Mouse (Mus musculus) CH12.LX (cell line): Measurements from ENCODE around the gene Zfp518a. TPM values are rescaled to one million over a fixed set of nuclear protein-coding genes. Genes with fewer than 3 reads are reported as not detected.
A peak's percentile ranks its signal among the peaks of the same experiment; 100 is the strongest.

Experiments used
- DNase-seq: peaks from one replicate; pipeline ENCODE4 v3.0.0-alpha.2; 2013; ENCODE audit errors: extremely low read depth
- H3K27ac ChIP-seq: 2 replicates; pipeline ENCODE4 v1.5.1; 2012; ENCODE audit warnings: low read depth, mild to moderate bottlenecking, control low read depth, moderate library complexity; ENCODE audit not compliant: insufficient read depth
- H3K27me3 ChIP-seq: replicated peaks from 2 replicates; pipeline ENCODE3; 2012; ENCODE audit warnings: inconsistent platforms
- H3K36me3 ChIP-seq, 2 experiments: replicated peaks in 1 of 2; 2 replicates each; pipeline versions ENCODE3 to v1.6.1; 2012; ENCODE audit warnings: inconsistent platforms in 1 of 2, low read length in 1 of 2, mild to moderate bottlenecking in 1 of 2, mixed read lengths in 1 of 2, moderate library complexity in 1 of 2; ENCODE audit not compliant: control insufficient read depth in 1 of 2, insufficient read depth in 1 of 2
- H3K4me1 ChIP-seq, 2 experiments: 2 replicates each; pipeline ENCODE4 v1.6.1; 2012; ENCODE audit warnings: inconsistent platforms in 1 of 2, moderate library complexity in 1 of 2; ENCODE audit not compliant: insufficient read depth in 2 of 2, control insufficient read depth in 1 of 2
- H3K4me2 ChIP-seq: 2 replicates; pipeline ENCODE4 v1.6.1; 2012; ENCODE audit warnings: low read depth, mild to moderate bottlenecking, control low read depth; ENCODE audit not compliant: poor library complexity, insufficient read depth, severe bottlenecking
- H3K4me3 ChIP-seq, 3 experiments: fragments of 150-350 bp in 1 of 3; sonication (generic) in 1 of 3; replicated peaks in 1 of 3; 2 replicates each; pipeline versions ENCODE3 to v1.5.1; 2011 to 2012; ENCODE audit warnings: low read depth in 2 of 3, low read length in 2 of 3, mild to moderate bottlenecking in 2 of 3, moderate library complexity in 2 of 3, control low read depth in 1 of 3, improper control_type of control experiment in 1 of 3, inconsistent platforms in 1 of 3, mixed read lengths in 1 of 3; ENCODE audit not compliant: poor library complexity in 1 of 3
- H3K79me2 ChIP-seq: replicated peaks from 2 replicates; pipeline ENCODE4 v1.6.1; 2012; ENCODE audit warnings: mild to moderate bottlenecking, moderate library complexity; ENCODE audit not compliant: control insufficient read depth, poor library complexity, insufficient read depth, severe bottlenecking; ENCODE audit errors: extremely low read depth
- H3K9ac ChIP-seq: 2 replicates; pipeline ENCODE4 v1.6.1; 2012; ENCODE audit warnings: low read depth, mild to moderate bottlenecking, control low read depth, moderate library complexity; ENCODE audit not compliant: insufficient read depth
- H3K9me3 ChIP-seq: replicated peaks from 2 replicates; pipeline ENCODE3; 2012; ENCODE audit warnings: low read length, inconsistent platforms, mixed read lengths
- CHD2 ChIP-seq: IDR thresholded peaks from 2 replicates; pipeline ENCODE4 v1.6.1; 2011; ENCODE audit warnings: low read length, improper control_type of control experiment
- CTCF ChIP-seq, 2 experiments: IDR thresholded peaks in 1 of 2; conservative IDR thresholded peaks in 1 of 2; 2 replicates each; pipeline ENCODE4 v1.5.1; 2011 to 2012; ENCODE audit warnings: low read depth in 2 of 2, low read length in 2 of 2, improper control_type of control experiment in 1 of 2, inconsistent platforms in 1 of 2, mild to moderate bottlenecking in 1 of 2, moderate library complexity in 1 of 2
- E2F4 ChIP-seq: IDR thresholded peaks from 2 replicates; pipeline ENCODE4 v1.6.1; 2011; ENCODE audit warnings: low read depth, low read length, improper control_type of control experiment; ENCODE audit not compliant: insufficient replicate concordance
- ELF1 ChIP-seq: IDR thresholded peaks from 2 replicates; pipeline ENCODE4 v1.6.1; 2014; ENCODE audit warnings: low read depth, mild to moderate bottlenecking, inconsistent platforms, low read length, improper control_type of control experiment
- HCFC1 ChIP-seq: IDR thresholded peaks from 2 replicates; pipeline ENCODE4 v1.6.1; 2012; ENCODE audit warnings: low read depth, mild to moderate bottlenecking, inconsistent platforms, low read length, improper control_type of control experiment
- IRF4 ChIP-seq: IDR thresholded peaks from 2 replicates; pipeline ENCODE4 v1.6.1; 2014; ENCODE audit warnings: low read depth, mild to moderate bottlenecking, inconsistent platforms, low read length, improper control_type of control experiment
- JUND ChIP-seq: conservative IDR thresholded peaks from 2 replicates; pipeline ENCODE4 v1.6.1; 2011; ENCODE audit warnings: low read depth, low read length, improper control_type of control experiment
- MAFK ChIP-seq: IDR thresholded peaks from 2 replicates; pipeline ENCODE4 v1.6.1; 2011; ENCODE audit warnings: low read length, improper control_type of control experiment; ENCODE audit not compliant: insufficient replicate concordance
- MAZ ChIP-seq: IDR thresholded peaks from 2 replicates; pipeline ENCODE4 v1.6.1; 2012; ENCODE audit warnings: low read depth, mild to moderate bottlenecking, inconsistent platforms, low read length, improper control_type of control experiment, moderate library complexity
- MXI1 ChIP-seq: IDR thresholded peaks from 2 replicates; pipeline ENCODE4 v1.6.1; 2011; ENCODE audit warnings: mild to moderate bottlenecking, low read depth, low read length, improper control_type of control experiment
- POLR2A ChIP-seq: IDR thresholded peaks from 2 replicates; pipeline ENCODE4 v1.6.1; 2011; ENCODE audit warnings: low read depth, mild to moderate bottlenecking, improper control_type of control experiment, low read length
- RAD21 ChIP-seq: IDR thresholded peaks from 2 replicates; pipeline ENCODE4 v1.6.1; 2011; ENCODE audit warnings: low read depth, mild to moderate bottlenecking, low read length, improper control_type of control experiment, moderate library complexity
- RCOR1 ChIP-seq: conservative IDR thresholded peaks from 2 replicates; pipeline ENCODE4 v1.6.1; 2012; ENCODE audit warnings: low read depth, mild to moderate bottlenecking, inconsistent platforms, low read length, improper control_type of control experiment
- TBP ChIP-seq: conservative IDR thresholded peaks from 2 replicates; pipeline ENCODE4 v1.6.1; 2011; ENCODE audit warnings: low read depth, low read length, improper control_type of control experiment
- USF1 ChIP-seq: IDR thresholded peaks from 2 replicates; pipeline ENCODE4 v1.6.1; 2014; ENCODE audit warnings: low read depth, mild to moderate bottlenecking, inconsistent platforms, low read length, improper control_type of control experiment
- USF2 ChIP-seq: conservative IDR thresholded peaks from 2 replicates; pipeline ENCODE4 v1.6.1; 2011; ENCODE audit warnings: low read depth, low read length, improper control_type of control experiment
- ZC3H11A ChIP-seq: IDR thresholded peaks from 2 replicates; pipeline ENCODE4 v1.6.1; 2012; ENCODE audit warnings: low read depth, mild to moderate bottlenecking, inconsistent platforms, low read length, improper control_type of control experiment
- ZKSCAN1 ChIP-seq: IDR thresholded peaks from 2 replicates; pipeline ENCODE4 v1.6.1; 2012; ENCODE audit warnings: low read depth, inconsistent platforms, low read length, improper control_type of control experiment, borderline replicate concordance
- ZNF384 ChIP-seq: IDR thresholded peaks from 2 replicates; pipeline ENCODE4 v1.6.1; 2012; ENCODE audit warnings: low read depth, low read length, improper control_type of control experiment, inconsistent platforms
- dilution Hi-C: fragments of 300-500 bp; cut with MboI; formaldehyde crosslinking; loops from 2 replicates; pipeline ENCODE4 v1.14.3; 2020; ENCODE audit warnings: low sequenced_read_pairs; ENCODE audit not compliant: extremely low pct_unique_long_range_greater_than_20kb, extremely low pct_ligation_motif_present
- in situ Hi-C: fragments of 300-500 bp; cut with MboI; formaldehyde crosslinking; loops from 3 replicates; pipeline ENCODE4 v1.14.3; 2019; ENCODE audit warnings: low sequenced_read_pairs, low pct_ligation_motif_present, low pct_unique_long_range_greater_than_20kb, mixed read lengths
- polyA plus RNA-seq: library from polyadenylated mRNA; unstranded; fragments of >175 nt; gene quantifications from 2 replicates; pipeline ENCODE4 v1.2.1, GENCODE M21; 2012; ENCODE audit warnings: low read depth; ENCODE audit not compliant: insufficient read length
- total RNA-seq, 2 experiments: library from RNA; depleted of rRNA; stranded (reverse); fragments of 300-350 nt in 1 of 2; fragments of >200 nt in 1 of 2; gene quantifications; 2 replicates each; pipeline ENCODE4 v1.2.3; 2012 to 2014

Gene Zfp518a
- total and polyA plus RNA-seq, 3 experiments = 5.4 to 19.7 (median 11.6) TPM

DNA sequence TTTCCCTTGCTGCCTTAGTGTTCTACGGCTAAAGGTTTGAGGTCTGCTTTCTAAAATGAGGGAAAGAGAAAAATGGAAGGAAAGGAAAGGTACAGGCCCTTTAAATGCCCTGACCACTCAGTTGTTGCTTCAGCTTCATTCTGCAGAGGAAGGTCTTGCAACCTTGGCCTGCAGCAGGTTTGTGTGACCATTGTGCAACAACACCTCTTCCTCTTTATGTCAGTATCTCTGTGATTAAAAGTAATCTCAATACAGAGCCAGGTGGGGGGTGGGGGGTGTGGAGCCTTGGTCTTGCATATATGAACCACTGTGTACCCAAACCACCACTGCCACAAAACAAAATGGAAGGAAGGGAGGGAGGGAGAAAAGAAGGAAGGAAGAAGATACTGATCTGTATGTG is 5.6 kb upstream of the Zfp518a start:
- H3K36me3 ChIP-seq = no peaks in the 10 kb centered on the region
- no peak overlapping the region for H3K27ac ChIP-seq
- in situ Hi-C loops (no loop called here), dilution Hi-C loops (no loop called here)
- no peak for TF ChIP-seq RCOR1
- TF ChIP-seq JUND = no peak
- TF ChIP-seq HCFC1 = no peak
- TF ChIP-seq ZKSCAN1 = no peak
- TF ChIP-seq USF1 = no peak
- TF ChIP-seq POLR2A = no peak
- no peak for TF ChIP-seq USF2
- TF ChIP-seq IRF4 = no peak
- no peak for TF ChIP-seq CTCF (conservative IDR thresholded peaks at IDR 0.05 in 1 of 2, IDR thresholded peaks at IDR 0.05 in 1 of 2; ENCODE audit: low read depth in 2 of 2, low read length in 2 of 2)
- TF ChIP-seq MAZ = no peak
- TF ChIP-seq ZC3H11A = no peak
- TF ChIP-seq MAFK = no peak
- no peak for TF ChIP-seq ZNF384
- TF ChIP-seq CHD2 = no peak
- TF ChIP-seq TBP = no peak
- TF ChIP-seq E2F4 = no peak
- H3K4me2 ChIP-seq = no peak overlapping the region
- no peak overlapping the region for H3K4me3 ChIP-seq
- no peaks in the 10 kb centered on the region for H3K27me3 ChIP-seq
- no peak overlapping the region for H3K9ac ChIP-seq
- no peak for DNase-seq
- H3K4me1 ChIP-seq = peaks cover 0 to under 1% of the 10 kb centered on the region in 2 experiments; a peak in 1 of 4 replicates
- H3K79me2 ChIP-seq = no peaks in the 10 kb centered on the region
- no peaks in the 10 kb centered on the region for H3K9me3 ChIP-seq

DNA sequence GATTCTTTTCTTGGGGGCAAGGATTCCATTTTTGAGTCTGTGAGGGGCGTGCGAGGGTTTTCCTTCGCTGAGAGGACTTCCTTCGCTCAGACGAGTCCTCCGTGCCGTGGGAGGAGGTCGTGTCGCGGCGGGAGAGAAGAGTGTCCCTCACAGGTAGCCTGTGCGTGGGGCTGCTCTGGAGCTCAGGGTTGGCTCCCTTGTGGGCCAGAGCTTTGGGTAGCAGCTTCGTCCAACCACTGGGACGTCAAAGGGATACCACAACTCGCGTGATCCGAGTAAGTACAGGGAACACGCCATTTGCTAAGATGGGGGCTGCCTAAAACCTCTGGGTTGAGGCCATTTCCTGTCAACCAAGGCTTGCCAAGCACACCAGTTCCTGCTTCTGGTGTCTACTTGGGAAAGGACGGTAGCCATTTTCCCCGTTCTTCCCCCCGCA is 416 bp upstream of the Zfp518a start:
- Histone ChIP-seq H3K4me1 (peaks cover 3 to 16% of the 10 kb centered on the region in 2 experiments), H3K27me3 (no peaks in the 10 kb centered on the region), H3K4me3 (peak overlapping the region; percentile 74 to 91 (median 75)), H3K4me2 (no peak overlapping the region), H3K36me3 (peaks cover 0 to 3% of the 10 kb centered on the region in 2 experiments), H3K79me2 (peaks cover 2% of the 10 kb centered on the region; the same call in 1 of the 2 replicates), H3K9ac (peak overlapping the region; percentile 90; the same call in 1 of the 2 replicates), H3K27ac (peak overlapping the region; percentile 67), H3K9me3 (no peaks in the 10 kb centered on the region)
- in situ Hi-C loops = no loop called here
- no peak for DNase-seq
- TF ChIP-seq MAFK (no peak), ZKSCAN1 (no peak), RAD21 (no peak), E2F4 (no peak), ELF1 (no peak), MXI1 (0 out of 2 replicates have a peak, but pooled peaks have one; percentile 16)
- dilution Hi-C loops = no loop called here
